Mouse (Mus musculus) kidney, postnatal 0 days (tissue): Measurements from ENCODE around the gene Scgn. TPM values are rescaled to one million over a fixed set of nuclear protein-coding genes. Genes with fewer than 3 reads are reported as not detected.

ENCODE experiments used
- ATAC-seq: fragments of 200-750 bp; cut with Nextera tagmentation; replicated peaks from 2 replicates; pipeline ENCODE4 v1.8.0; 2017; ENCODE audit warnings: low read depth, moderate number of reproducible peaks, moderate TSS enrichment, moderate library complexity; ENCODE audit not compliant: low FRiP score
- DNase-seq: peaks from one replicate; pipeline ENCODE4 v3.0.0-alpha.2; 2016; ENCODE audit warnings: low spot score
- H3K27ac ChIP-seq: fragments of 300-500 bp; sonication (generic); 2 replicates; pipeline ENCODE4 v1.5.1; 2014; ENCODE audit warnings: mild to moderate bottlenecking
- H3K27me3 ChIP-seq: fragments of 300-500 bp; sonication (generic); 2 replicates; pipeline ENCODE4 v1.6.1; 2014; ENCODE audit warnings: low read length, mixed read lengths; ENCODE audit not compliant: insufficient read depth
- H3K36me3 ChIP-seq: fragments of 300-500 bp; sonication (generic); 2 replicates; pipeline ENCODE4 v1.6.1; 2014; ENCODE audit warnings: low read length, mixed read lengths; ENCODE audit not compliant: insufficient read depth
- H3K4me1 ChIP-seq: fragments of 300-500 bp; sonication (generic); replicated peaks from 2 replicates; pipeline ENCODE4 v1.6.1; 2014; ENCODE audit warnings: antibody characterized with exemption, low read length, mixed read lengths; ENCODE audit not compliant: insufficient read depth
- H3K4me2 ChIP-seq: fragments of 300-500 bp; sonication (generic); 2 replicates; pipeline ENCODE4 v1.6.1; 2014; ENCODE audit warnings: mild to moderate bottlenecking, low read length, moderate library complexity, mixed read lengths
- H3K4me3 ChIP-seq: fragments of 300-500 bp; sonication (generic); replicated peaks from 2 replicates; pipeline ENCODE4 v1.5.1; 2014; ENCODE audit warnings: low read depth, low read length
- H3K9ac ChIP-seq: fragments of 300-500 bp; sonication (generic); 2 replicates; pipeline ENCODE4 v1.6.1; 2014; ENCODE audit warnings: low read depth, low read length
- H3K9me3 ChIP-seq: fragments of 300-500 bp; sonication (generic); replicated peaks from 2 replicates; pipeline ENCODE4 v1.6.1; 2016; ENCODE audit warnings: low read length, inconsistent platforms, mixed read lengths
- CTCF ChIP-seq: IDR thresholded peaks from 2 replicates; pipeline ENCODE4 v1.5.1; 2016; ENCODE audit warnings: antibody characterized with exemption, low read depth, mild to moderate bottlenecking, moderate library complexity
- WGBS: fragments of 180-500 bp; shearing (Covaris S2); extraction: QIAGEN DNeasy Blood & Tissue Kit; methylation state at CpG from one replicate; pipeline ENCODE4 v1.1.7; 2014; 5-methylcytosine and 5-hydroxymethylcytosine counted together
- microRNA-seq: library from miRNA; unstranded; fragments of <30 nt; microRNA quantifications from one replicate; pipeline ENCODE4, GENCODE M21; 2016
- polyA plus RNA-seq: library from polyadenylated mRNA; unstranded; fragments of >200 nt; fragmentation: Nextera tagmentation; extraction: Ambion mirVana; gene quantifications from 2 replicates; pipeline ENCODE4 v1.2.1, GENCODE M21; 2015

Gene Scgn
- polyA plus RNA-seq, 1 experiment from 2014 or later = 1.2 TPM

- Histone ChIP-seq H3K27me3 (no peaks in the 10 kb centered on the region), H3K27ac (peak overlapping the region; percentile 75), H3K9ac (no peak overlapping the region), H3K4me2 (no peak overlapping the region), H3K4me1 (peaks cover 17% of the 10 kb centered on the region), H3K9me3 (no peaks in the 10 kb centered on the region), H3K4me3 (no peak overlapping the region), H3K36me3 (no peaks in the 10 kb centered on the region)
- ATAC-seq (peak; percentile 88), DNase-seq (peak; percentile 64)
- TF ChIP-seq CTCF = no peak
- 15% methylated on average over 6 of the region's 6 CpGs for WGBS
Measured at GRCm38 (mm10) chr13:23913791-23914306, 77.2 kb downstream of the Scgn start.

- DNase-seq (no peak), ATAC-seq (no peak)
- Histone ChIP-seq H3K9me3 (no peaks in the 10 kb centered on the region), H3K4me1 (peaks cover 17% of the 10 kb centered on the region), H3K4me3 (no peak overlapping the region), H3K27me3 (no peaks in the 10 kb centered on the region), H3K9ac (no peak overlapping the region), H3K36me3 (no peaks in the 10 kb centered on the region), H3K4me2 (no peak overlapping the region), H3K27ac (no peak overlapping the region)
- WGBS = 78% methylated on average over 5 of the region's 5 CpGs
- TF ChIP-seq CTCF = no peak
Measured at GRCm38 (mm10) chr13:23911335-23911734, 79.7 kb downstream of the Scgn start.

- WGBS = 78% methylated on average over 5 of the region's 5 CpGs
- Histone ChIP-seq H3K4me3 (no peak overlapping the region), H3K27ac (no peak overlapping the region), H3K9me3 (no peaks in the 10 kb centered on the region), H3K4me1 (peaks cover 12% of the 10 kb centered on the region), H3K9ac (no peak overlapping the region), H3K27me3 (no peaks in the 10 kb centered on the region), H3K4me2 (no peak overlapping the region), H3K36me3 (no peaks in the 10 kb centered on the region)
- TF ChIP-seq CTCF = no peak
- DNase-seq (no peak), ATAC-seq (no peak)
Measured at GRCm38 (mm10) chr13:23910121-23910520, 80.9 kb downstream of the Scgn start.

GRCm38 (mm10) chr13:23906906-23907305, 84.1 kb downstream of the Scgn start:
- H3K9me3 ChIP-seq = no peaks in the 10 kb centered on the region

More at GRCm38 (mm10) chr13:23906906-23907305, 84.1 kb downstream of the Scgn start:
- H3K27me3 ChIP-seq = no peaks in the 10 kb centered on the region
- no peak for DNase-seq
- WGBS = 90% methylated on average over 5 of the region's 5 CpGs
- H3K9ac ChIP-seq = no peak overlapping the region
- H3K4me3 ChIP-seq = no peak overlapping the region
- no peak overlapping the region for H3K27ac ChIP-seq
- TF ChIP-seq CTCF = no peak
- H3K4me2 ChIP-seq = no peak overlapping the region
- no peaks in the 10 kb centered on the region for H3K36me3 ChIP-seq
- ATAC-seq = no peak
- H3K4me1 ChIP-seq = no peaks in the 10 kb centered on the region

Small RNA genes lying within 50 kb of the gene (microRNA-seq; reads per million reads assigned to microRNA genes)
- not detected for gene Gm44344

Other genes with a start within 250 kb of the Scgn start
- gene Hist1h3c, start 245.6 kb downstream of the Scgn start, polyA plus RNA-seq = 6.0 and 7.0 TPM in 2 replicates
- 2.1 and 2.2 TPM in 2 replicates for gene Hist1h2bb, start 244.5 kb downstream of the Scgn start, polyA plus RNA-seq
- 21.7 and 26.6 TPM in 2 replicates for gene Hist1h2ab, start 240.1 kb downstream of the Scgn start, polyA plus RNA-seq
- gene Hist1h3b, start 238.9 kb downstream of the Scgn start, polyA plus RNA-seq = 5.9 and 8.7 TPM in 2 replicates
- 4.4 and 5.6 TPM in 2 replicates for gene Hist1h4b, start 234.2 kb downstream of the Scgn start, polyA plus RNA-seq
- not detected in 2 replicates for gene Hist1h4a, start 230.0 kb downstream of the Scgn start, polyA plus RNA-seq
- 5.2 and 6.7 TPM in 2 replicates for gene Hist1h3a, start 228.8 kb downstream of the Scgn start, polyA plus RNA-seq
- gene Hist1h1a, start 227.5 kb downstream of the Scgn start, polyA plus RNA-seq = 1.3 and 1.8 TPM in 2 replicates
- gene Trim38, start 221.3 kb downstream of the Scgn start, polyA plus RNA-seq = 0.06 TPM in 1 of 2 replicates, not detected in the other
- gene Slc17a2, start 184.2 kb downstream of the Scgn start, polyA plus RNA-seq = 0.96 TPM in 2 replicates
- gene Slc17a3, start 151.8 kb downstream of the Scgn start, polyA plus RNA-seq = 14.2 and 17.4 TPM in 2 replicates
- gene Slc17a1, start 123.5 kb downstream of the Scgn start, polyA plus RNA-seq = 79.1 and 84.5 TPM in 2 replicates
- gene Slc17a4, start 76.2 kb downstream of the Scgn start, polyA plus RNA-seq = 3.6 and 4.3 TPM in 2 replicates
- not detected in 2 replicates for gene Hist1h2ba, start 57.1 kb downstream of the Scgn start, polyA plus RNA-seq
- gene Hist1h2aa, start 56.8 kb downstream of the Scgn start, polyA plus RNA-seq = not detected in 2 replicates